Mouse (Mus musculus): ENCODE data around the gene Serpina3b. TPM values are rescaled to one million over a fixed set of nuclear protein-coding genes. Genes with fewer than 3 reads are reported as not detected.

Serpina3b gene
- polyA plus RNA-seq, 1 experiment from 2014 or later, result not detected

DNA sequence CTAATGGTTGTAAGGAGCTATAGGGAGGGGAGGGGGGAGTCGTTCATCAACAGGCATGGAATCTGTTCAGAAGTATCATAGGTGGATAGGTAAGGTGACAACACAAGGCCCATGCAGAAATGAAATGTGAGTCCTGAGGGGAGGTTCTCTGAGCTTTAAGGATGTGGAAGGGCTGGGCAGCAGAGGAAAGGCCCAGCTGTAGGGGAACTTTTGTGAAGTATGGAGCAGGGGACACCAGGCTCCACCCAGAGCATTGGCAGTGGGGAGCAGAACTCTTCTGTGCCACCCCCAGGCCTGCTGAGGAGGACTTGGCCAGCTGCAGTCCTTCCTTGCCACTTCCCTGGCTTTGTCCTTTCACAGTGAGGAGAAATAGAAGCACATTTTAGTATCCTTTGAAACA is 13.7 kb downstream of the Serpina3b start:
- TF ChIP-seq CTCF (IDR thresholded peaks at IDR 0.05; ENCODE audit: low read depth), result no peak
- Histone ChIP-seq H3K27me3 (ENCODE audit: insufficient read depth, low read length) (no peaks in the 10 kb centered on the region), H3K4me1 (ENCODE audit: insufficient read depth) (no peaks in the 10 kb centered on the region), H3K36me3 (ENCODE audit: insufficient read depth) (no peaks in the 10 kb centered on the region), H3K4me3 (ENCODE audit: low read depth, low read length) (no peak overlapping the region), H3K9ac (no peak overlapping the region), H3K27ac (ENCODE audit: low read depth) (no peak overlapping the region), H3K9me3 (ENCODE audit: low read depth, low read length) (no peaks in the 10 kb centered on the region), H3K4me2 (no peak overlapping the region)
- WGBS, result 67% methylated on average over 1 of the region's 1 CpGs
- DNase-seq (no peak), ATAC-seq (ENCODE audit: insufficient read depth) (no peak)

- TF ChIP-seq CTCF (IDR thresholded peaks at IDR 0.05; ENCODE audit: low read depth), result no peak
- Histone ChIP-seq H3K4me3 (ENCODE audit: low read depth, low read length) (no peak overlapping the region), H3K4me2 (no peak overlapping the region), H3K9ac (no peak overlapping the region), H3K36me3 (ENCODE audit: insufficient read depth) (no peaks in the 10 kb centered on the region), H3K4me1 (ENCODE audit: insufficient read depth) (no peaks in the 10 kb centered on the region), H3K27me3 (ENCODE audit: insufficient read depth, low read length) (no peaks in the 10 kb centered on the region), H3K9me3 (ENCODE audit: low read depth, low read length) (no peaks in the 10 kb centered on the region), H3K27ac (ENCODE audit: low read depth) (no peak overlapping the region)
- no peak for ATAC-seq (ENCODE audit: insufficient read depth)
- no peak for DNase-seq
- WGBS, result 53% methylated on average over 1 of the region's 1 CpGs
Observed at GRCm38 (mm10) chr12:104142427-104142826, 14.6 kb downstream of the Serpina3b start.

GRCm38 (mm10) chr12:104143286-104143685 is 15.5 kb downstream of the Serpina3b start:
- DNase-seq, result no peak
- Histone ChIP-seq H3K4me3 (ENCODE audit: low read depth, low read length) (no peak overlapping the region), H3K4me2 (no peak overlapping the region), H3K36me3 (ENCODE audit: insufficient read depth) (no peaks in the 10 kb centered on the region), H3K9ac (no peak overlapping the region), H3K9me3 (ENCODE audit: low read depth, low read length) (no peaks in the 10 kb centered on the region), H3K27me3 (ENCODE audit: insufficient read depth, low read length) (no peaks in the 10 kb centered on the region), H3K4me1 (ENCODE audit: insufficient read depth) (no peaks in the 10 kb centered on the region), H3K27ac (ENCODE audit: low read depth) (no peak overlapping the region)
- 68% methylated on average over 1 of the region's 1 CpGs for WGBS
- TF ChIP-seq CTCF (IDR thresholded peaks at IDR 0.05; ENCODE audit: low read depth), result no peak
- no peak for ATAC-seq (ENCODE audit: insufficient read depth)

DNA sequence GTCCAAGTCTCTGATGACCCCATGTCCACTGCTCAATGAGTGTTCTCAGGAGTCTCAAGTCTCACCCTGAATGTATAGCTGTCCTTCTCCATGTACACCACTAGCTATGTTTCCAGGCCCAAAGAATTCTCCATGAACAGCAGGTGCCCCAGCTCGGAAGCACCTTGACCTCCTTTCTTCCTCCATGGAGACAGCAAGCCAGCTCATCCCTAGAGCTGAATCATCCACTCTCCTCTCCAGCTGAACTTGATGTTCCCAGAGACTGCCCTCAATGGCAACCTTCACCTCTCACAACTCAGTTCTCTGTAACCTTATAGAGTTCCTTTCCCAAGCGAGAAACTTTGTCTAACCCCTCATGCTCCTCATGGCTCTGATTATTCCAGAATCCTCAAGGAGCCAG is 17.8 kb downstream of the Serpina3b start:
- Histone ChIP-seq H3K27me3 (ENCODE audit: insufficient read depth, low read length) (no peaks in the 10 kb centered on the region), H3K4me1 (ENCODE audit: insufficient read depth) (no peaks in the 10 kb centered on the region), H3K4me2 (no peak overlapping the region), H3K9ac (no peak overlapping the region), H3K36me3 (ENCODE audit: insufficient read depth) (no peaks in the 10 kb centered on the region), H3K4me3 (ENCODE audit: low read depth, low read length) (no peak overlapping the region), H3K9me3 (ENCODE audit: low read depth, low read length) (no peaks in the 10 kb centered on the region), H3K27ac (ENCODE audit: low read depth) (no peak overlapping the region)
- no peak for ATAC-seq (ENCODE audit: insufficient read depth)
- no peak for TF ChIP-seq CTCF (IDR thresholded peaks at IDR 0.05; ENCODE audit: low read depth)
- DNase-seq, result no peak
- 75% methylated on average over 2 of the region's 2 CpGs for WGBS

- H3K9ac ChIP-seq, result no peak overlapping the region
- DNase-seq, result no peak
- no peak overlapping the region for H3K27ac ChIP-seq (ENCODE audit: low read depth)
- no peak for ATAC-seq (ENCODE audit: insufficient read depth)
- TF ChIP-seq CTCF (IDR thresholded peaks at IDR 0.05; ENCODE audit: low read depth), result no peak
- no peak overlapping the region for H3K4me3 ChIP-seq (ENCODE audit: low read depth, low read length)
- no peaks in the 10 kb centered on the region for H3K4me1 ChIP-seq (ENCODE audit: insufficient read depth)
- 57% methylated on average over 2 of the region's 2 CpGs for WGBS
- no peaks in the 10 kb centered on the region for H3K9me3 ChIP-seq (ENCODE audit: low read depth, low read length)
- no peak overlapping the region for H3K4me2 ChIP-seq
- H3K27me3 ChIP-seq (ENCODE audit: insufficient read depth, low read length), result no peaks in the 10 kb centered on the region
- no peaks in the 10 kb centered on the region for H3K36me3 ChIP-seq (ENCODE audit: insufficient read depth)
Observed at GRCm38 (mm10) chr12:104151989-104152388, 24.2 kb downstream of the Serpina3b start.

DNA sequence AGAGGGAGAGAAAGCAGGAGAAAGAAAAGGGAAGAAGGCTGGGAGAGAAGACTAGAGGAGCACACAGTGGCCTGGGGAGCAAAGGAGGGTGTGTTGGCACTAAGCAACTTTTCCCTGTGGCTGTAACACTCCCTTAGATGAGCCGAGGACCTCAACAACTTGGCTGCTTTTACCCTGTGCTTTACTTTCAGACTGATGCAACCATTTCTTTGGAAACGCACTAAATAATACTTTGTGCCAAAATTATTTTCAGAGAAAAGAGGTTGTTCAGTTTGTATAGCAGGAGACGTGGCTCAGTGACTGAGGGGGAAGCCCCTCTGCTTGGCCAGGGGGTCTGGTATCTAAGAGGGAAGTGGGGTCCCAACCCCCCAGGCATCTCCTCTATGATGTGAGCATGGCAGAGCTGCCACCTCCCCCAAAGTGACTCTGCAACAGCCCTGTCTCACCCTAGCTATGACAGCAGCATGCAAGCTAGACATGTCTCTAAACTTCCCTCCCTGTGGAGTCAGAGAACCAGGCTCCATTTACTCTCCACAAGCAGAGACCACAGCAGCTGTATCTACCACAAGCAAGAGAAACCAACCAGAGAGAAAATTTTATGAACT is 25.3 kb downstream of the Serpina3b start:
- no peak overlapping the region for H3K4me2 ChIP-seq
- no peaks in the 10 kb centered on the region for H3K36me3 ChIP-seq (ENCODE audit: insufficient read depth)
- no peak overlapping the region for H3K9ac ChIP-seq
- H3K27me3 ChIP-seq (ENCODE audit: insufficient read depth, low read length), result no peaks in the 10 kb centered on the region
- H3K9me3 ChIP-seq (ENCODE audit: low read depth, low read length), result no peaks in the 10 kb centered on the region
- H3K27ac ChIP-seq (ENCODE audit: low read depth), result no peak overlapping the region
- ATAC-seq (ENCODE audit: insufficient read depth) (no peak), DNase-seq (no peak)
- no peaks in the 10 kb centered on the region for H3K4me1 ChIP-seq (ENCODE audit: insufficient read depth)
- WGBS, result 62% methylated on average over 3 of the region's 3 CpGs
- H3K4me3 ChIP-seq (ENCODE audit: low read depth, low read length), result no peak overlapping the region
- no peak for TF ChIP-seq CTCF (IDR thresholded peaks at IDR 0.05; ENCODE audit: low read depth)

DNA sequence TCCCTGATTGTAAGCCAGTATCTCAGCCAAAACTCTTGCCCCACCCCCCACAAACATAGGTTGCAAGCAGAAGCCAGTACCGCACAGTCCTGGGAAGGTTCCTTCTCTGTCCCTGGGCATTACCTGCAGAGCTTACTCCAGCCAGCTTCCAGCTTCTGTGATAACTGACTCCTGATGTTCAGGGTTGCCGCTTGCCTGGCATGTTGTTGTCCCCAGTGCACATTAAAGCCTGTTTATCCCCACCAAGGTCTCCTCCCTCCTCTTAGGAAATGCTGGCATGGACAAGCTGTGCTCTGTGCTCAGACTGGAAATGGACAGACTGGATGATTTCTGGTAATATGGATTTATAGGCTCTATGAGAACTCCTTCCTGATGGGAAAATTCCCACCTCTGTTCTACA is 25.9 kb downstream of the Serpina3b start, which contains the start of gene Serpina3c:
Gene Serpina3c (minus strand): TSS at position 215 of the 400 bp plus-strand sequence.
- no peaks in the 10 kb centered on the region for H3K9me3 ChIP-seq (ENCODE audit: low read depth, low read length)
- H3K27ac ChIP-seq (ENCODE audit: low read depth), result no peak within 1 kb of the TSS
- no peaks in the 10 kb centered on the region for H3K27me3 ChIP-seq (ENCODE audit: insufficient read depth, low read length)
- no peak within 1 kb of the TSS for H3K9ac ChIP-seq
- TF ChIP-seq CTCF (IDR thresholded peaks at IDR 0.05; ENCODE audit: low read depth), result no peak
- DNase-seq (no peak), ATAC-seq (ENCODE audit: insufficient read depth) (no peak)
- no peaks in the 10 kb centered on the region for H3K36me3 ChIP-seq (ENCODE audit: insufficient read depth)
- WGBS, result 94% methylated on average over 2 of the region's 2 CpGs
- no peak within 1 kb of the TSS for H3K4me3 ChIP-seq (ENCODE audit: low read depth, low read length)
- no peaks in the 10 kb centered on the region for H3K4me1 ChIP-seq (ENCODE audit: insufficient read depth)
- H3K4me2 ChIP-seq, result no peak within 1 kb of the TSS
